Mouse (Mus musculus): Measurements from ENCODE around the gene Gpatch8.
A peak's percentile ranks its signal among the peaks of the same experiment; 100 is the strongest.

Gpatch8 gene

DNA sequence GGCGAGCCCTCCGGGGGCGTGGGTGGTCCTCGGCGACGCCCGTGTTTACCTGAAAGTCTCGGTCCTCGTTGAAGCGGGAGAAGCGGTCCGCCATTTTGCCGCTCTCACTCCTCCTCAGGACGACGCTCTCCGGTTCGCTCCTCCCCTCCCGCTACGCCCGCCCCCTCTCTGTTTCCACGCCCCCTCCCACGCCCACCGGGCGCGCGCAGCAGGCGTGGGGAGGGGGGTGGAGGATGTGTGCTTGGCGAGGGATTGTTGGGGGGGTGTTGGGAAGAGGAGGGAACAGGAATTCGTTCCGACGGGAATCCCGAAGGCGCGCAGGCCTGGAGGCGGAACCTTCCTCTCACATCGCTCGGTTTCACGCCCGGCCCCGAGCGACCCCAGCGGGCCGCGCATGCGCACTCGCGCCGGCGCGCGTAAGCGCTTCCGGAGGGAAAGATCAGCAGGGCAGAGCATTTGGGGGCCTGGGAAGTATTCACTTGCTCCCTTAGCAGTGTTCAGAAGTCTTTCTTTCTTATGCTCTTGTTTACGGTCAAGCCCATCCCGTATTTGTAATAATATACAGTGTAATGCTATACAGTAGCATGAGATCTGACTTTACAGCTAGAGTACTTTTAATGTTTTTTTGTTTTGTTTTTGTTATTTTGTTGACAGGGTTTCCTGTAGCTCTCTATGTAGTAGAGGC lies at the start of gene Gpatch8:
Gene Gpatch8, minus strand, starts transcription at position 362 of the 685 bp plus-strand sequence.
- peak; percentile 99 for DNase-seq (ENCODE audit: low read depth, low spot score)

DNA sequence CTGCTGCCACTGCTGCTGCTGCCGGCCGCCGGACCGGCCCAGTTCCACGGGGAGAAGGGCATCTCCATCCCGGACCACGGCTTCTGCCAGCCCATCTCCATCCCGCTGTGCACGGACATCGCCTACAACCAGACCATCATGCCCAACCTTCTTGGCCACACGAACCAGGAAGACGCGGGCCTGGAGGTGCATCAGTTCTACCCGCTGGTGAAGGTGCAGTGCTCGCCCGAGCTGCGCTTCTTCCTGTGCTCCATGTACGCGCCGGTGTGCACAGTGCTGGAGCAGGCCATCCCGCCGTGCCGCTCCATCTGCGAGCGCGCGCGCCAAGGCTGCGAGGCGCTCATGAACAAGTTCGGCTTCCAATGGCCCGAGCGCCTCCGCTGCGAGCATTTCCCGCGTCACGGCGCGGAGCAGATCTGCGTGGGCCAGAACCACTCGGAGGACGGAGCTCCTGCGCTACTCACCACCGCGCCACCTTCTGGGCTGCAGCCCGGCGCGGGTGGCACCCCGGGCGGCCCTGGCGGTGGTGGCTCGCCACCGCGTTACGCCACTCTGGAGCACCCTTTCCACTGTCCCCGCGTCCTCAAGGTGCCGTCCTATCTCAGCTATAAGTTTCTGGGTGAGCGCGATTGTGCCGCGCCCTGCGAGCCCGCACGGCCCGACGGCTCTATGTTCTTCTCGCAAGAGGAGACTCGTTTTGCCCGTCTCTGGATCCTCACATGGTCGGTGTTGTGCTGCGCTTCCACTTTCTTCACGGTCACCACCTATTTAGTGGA lies 48.8 kb upstream of the Gpatch8 start:
- DNase-seq (ENCODE audit: low read depth, low spot score), result no peak

DNA sequence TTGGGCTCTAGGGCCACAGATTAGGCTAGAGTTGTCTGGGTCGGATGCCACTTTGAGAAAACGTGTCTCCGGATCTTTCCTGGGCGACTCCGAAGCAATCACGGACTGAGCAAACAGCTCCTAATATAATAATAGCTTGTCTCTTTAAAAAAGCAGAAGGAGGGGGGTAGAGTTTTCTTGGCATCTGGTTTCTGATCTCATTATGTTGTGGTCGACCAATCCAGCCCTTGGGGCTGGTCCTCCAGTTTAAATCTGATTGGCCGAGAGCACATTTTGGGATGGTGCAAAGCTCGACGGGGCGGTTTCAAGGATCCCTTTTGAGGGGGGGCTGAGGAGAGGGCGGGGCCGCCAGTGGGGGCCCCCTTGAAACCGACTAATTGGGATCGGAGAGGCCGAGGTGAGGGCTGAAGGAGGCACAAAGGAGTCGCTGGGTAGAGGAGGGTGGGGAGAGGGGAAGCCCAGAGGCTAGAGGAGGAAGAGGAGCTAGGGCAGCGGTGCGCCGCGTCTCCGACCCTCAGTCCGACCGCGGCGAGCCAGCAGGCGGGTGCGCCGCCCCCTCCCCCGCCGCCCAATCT lies 47.9 kb upstream of the Gpatch8 start, which contains the start of gene Fzd2:
Gene Fzd2, plus strand, starts transcription at position 387 of the 575 bp plus-strand sequence.
- DNase-seq (ENCODE audit: low read depth, low spot score), result peak; percentile 99

DNA sequence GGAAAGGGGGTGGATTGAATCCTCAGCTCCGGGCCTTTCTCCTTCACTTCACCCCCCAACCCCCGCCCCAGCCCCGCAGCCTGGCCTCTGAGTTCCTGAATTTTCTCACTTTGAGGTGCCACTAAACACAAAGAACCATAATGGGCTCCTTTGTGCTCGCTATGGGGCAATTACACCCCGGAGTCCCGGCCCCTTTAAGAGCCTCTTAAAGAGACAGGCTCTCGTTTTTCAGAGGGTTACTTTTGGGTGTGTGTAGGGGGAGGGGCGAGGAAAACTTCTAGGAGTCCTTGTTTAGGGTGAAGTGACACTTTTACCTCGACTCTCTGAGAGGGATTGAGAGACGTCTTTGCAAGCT lies 47.3 kb upstream of the Gpatch8 start:
- DNase-seq (ENCODE audit: low read depth, low spot score), result peak; percentile 90

DNA sequence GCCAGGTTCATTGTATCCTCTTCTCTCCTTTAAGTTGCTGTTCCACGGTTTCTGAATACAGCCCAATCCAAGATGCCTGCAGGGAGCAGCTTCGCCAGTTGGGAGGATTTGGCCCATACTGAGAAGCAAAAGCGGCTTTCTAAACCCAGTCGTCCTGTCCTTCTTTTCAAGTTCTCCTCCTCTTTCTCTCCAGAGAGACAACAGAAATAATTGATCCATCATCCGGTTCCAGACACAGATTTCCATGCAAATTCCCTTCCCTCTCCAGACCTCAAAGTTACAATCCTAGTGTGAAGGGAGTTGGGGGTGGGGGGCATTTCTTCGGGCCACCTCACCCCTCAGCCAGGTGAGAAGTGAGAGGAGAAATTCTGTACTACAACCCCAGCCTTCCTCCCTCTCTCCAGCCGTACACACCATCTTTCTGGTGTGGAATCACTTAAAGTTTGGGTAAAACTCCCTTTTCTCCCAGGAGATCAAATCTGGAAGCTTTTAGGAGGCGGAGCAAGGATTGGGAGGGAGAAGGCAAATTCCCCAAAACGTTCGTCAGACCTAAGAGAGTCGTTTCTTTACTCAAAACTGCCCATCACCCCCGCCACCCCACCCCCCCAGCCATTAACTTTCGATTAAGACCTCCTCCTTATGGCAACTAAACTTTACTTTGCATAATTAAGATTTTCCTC lies 46.8 kb upstream of the Gpatch8 start:
- DNase-seq (ENCODE audit: low read depth, low spot score), result peak; percentile 84

DNA sequence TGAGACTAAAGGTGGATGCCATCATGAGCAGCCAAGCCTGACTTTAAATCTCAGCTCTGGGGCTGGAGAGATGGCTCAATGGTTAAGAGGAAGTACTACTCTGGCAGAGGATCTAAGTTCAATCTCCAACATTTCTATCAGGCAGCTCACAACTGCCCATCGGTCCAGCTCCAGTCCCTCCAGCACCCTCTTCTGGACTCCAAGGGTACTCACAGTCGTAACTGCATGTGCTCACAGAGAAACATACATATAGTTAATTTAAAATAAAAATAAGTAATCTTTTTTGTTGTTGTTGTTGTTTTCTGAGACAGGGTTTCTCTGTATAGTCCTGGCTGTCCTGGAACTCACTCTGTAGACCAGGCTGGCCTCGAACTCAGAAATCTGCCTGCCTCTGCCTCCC lies 43.7 kb upstream of the Gpatch8 start:
- no peak for DNase-seq (ENCODE audit: low read depth, low spot score)

DNA sequence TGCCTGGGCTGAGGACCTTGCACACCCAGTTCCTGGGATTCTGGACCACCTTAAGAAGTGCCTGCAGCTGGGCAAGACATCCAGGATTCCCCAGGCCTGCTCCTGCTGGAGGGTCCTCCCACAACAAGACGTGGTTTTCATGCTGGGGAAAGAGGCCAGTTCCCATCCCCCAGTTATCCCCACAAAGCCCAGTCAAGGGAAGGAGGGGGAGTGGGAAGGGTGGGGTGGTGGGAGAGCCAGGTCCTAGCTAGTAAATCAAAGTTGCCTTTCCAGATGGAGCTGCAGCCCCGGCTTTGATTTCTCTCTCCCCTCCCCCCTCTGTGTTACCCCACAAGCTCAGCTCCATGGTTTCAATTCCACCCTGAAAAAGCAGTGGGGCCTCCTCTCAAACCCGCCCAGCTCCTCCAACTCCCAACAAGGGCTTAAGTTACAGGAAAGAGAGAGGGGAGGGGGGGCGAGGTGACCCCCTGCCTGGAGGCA lies 39.2 kb upstream of the Gpatch8 start:
- peak; percentile 95 for DNase-seq (ENCODE audit: low read depth, low spot score)

DNA sequence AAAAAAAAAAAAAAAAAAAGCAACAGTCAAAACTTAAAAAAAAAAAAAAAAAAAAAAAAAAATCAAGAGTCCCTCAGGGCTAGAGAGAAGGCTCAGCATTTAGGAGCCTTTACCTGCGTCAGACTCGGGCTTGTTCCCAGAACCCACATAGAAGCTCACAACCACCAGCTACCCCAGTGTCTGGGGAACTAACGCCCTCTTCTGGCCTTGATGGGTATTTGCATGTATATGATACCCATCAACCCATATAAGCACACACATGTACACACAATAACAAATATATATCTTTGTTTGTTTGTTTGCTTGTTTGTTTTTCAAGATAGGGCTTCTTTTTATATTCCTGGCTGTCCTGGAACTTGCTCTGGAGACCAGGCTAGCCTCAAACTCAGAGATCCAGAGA lies 31.4 kb upstream of the Gpatch8 start:
- no peak for DNase-seq (ENCODE audit: low read depth, low spot score)

DNA sequence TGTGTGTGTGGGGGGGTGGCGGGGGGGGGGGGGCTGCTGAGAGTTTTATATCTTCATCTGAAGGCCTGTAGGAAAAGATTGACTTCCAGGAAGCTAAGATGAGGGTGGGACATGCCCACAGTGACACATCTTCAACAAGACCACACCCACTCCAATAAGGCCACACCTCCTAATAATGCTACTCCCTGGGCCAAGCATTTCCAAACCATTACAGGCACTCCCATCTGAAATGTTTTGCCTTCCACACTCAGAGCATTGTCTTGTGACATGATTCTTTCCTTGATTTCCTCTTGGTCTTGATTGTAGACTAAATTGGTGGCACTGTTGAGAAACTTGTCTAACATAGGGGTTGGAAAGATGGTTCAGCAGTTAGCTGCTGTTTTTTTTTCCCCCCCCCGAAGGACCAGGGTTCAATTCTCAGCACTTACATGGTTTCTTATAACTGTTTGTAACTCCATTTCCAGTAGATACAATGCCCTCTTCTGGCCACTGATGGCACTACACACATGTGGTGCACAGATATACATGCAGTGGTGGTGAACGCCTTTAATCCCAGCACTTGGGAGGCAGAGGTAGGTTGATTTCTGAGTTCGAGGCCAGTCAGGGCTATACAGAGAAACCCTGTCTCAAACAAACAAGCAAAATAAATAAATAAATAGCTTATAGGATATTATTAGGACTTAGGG lies 30.4 kb upstream of the Gpatch8 start:
- DNase-seq (ENCODE audit: low read depth, low spot score), result no peak

DNA sequence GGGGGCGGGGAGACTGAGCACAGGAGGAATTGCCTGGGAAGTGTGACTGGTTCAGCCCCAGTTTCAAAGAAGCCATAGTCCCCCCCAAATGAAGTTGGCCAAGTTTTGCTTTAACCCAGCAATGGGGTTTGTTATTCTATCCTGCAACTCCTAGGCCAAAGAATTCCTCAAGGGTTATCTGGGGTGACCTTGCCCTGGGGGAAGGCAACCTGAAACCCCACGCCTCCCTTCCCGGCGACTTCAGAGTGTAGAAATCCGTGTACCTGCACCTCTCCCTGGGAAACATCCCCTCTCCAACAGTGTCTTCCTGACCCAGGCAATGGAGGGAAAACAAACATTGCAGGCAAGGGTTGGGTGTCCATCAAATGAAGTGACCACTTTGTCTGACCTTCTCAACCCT lies 26.5 kb upstream of the Gpatch8 start:
- no peak for DNase-seq (ENCODE audit: low read depth, low spot score)

DNA sequence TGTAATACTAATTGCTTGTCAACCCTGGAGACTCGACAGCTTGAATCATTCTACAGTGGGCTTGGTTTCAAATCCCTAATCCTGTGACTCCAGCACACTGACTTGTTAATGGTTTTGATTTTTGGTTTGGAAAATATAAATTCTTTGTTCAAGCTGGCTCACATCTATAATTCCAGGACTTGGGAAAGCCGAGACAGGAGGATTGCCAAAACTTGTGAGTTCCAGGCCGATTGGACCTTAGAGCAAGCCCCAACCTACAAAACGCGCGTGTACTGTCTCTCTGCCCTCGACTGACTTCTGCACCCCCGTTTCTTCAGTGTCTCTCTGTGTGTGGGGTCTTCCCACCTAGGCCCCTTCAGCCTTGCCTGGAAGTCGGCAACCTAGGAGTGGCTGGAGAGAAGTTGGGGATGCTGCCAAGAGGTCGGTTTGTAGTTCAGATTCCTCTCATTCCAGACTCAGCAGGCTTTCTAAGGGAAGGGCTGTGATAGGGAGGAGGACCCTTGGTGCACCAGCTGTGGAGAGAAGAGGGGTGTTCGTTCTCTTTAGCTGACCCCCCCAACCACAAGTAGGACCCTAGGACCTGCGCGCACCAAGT lies 25.9 kb upstream of the Gpatch8 start:
- no peak for DNase-seq (ENCODE audit: low read depth, low spot score)

DNA sequence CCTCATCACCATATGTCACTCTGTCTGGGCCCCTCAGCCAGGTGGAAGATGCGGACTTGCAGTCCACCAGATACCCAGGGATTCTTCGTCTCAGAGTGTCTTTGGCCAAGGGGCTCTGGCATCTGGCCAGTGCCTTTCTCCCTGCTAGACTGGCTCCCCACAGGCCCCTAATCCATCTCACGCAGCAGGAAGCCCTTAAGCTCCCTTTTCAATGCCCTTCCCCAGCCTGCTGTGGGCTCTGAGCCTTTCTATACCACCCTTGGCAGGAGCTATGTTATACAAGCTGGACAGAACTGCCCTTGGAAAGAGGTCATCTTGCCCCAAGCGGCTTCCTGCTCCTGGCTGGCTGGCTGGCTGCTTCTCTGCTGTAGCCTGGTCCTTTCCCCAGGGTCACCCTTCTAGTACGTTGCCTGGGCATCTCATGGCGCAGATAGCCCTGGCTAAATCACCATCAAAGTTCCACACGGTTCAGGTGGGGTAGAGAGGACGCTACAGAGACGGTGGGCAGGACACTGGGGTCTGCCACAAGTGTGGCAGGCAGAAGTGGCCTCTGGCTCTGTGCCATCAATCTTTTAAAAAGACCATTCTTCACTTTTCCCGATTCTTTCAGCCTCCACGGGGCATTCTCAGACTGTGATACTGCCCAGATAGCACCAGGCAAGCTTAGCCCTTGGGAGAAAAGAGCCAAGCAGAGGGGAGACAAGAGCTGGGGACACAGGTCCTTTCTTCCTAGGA lies 25.3 kb upstream of the Gpatch8 start:
- no peak for DNase-seq (ENCODE audit: low read depth, low spot score)

DNA sequence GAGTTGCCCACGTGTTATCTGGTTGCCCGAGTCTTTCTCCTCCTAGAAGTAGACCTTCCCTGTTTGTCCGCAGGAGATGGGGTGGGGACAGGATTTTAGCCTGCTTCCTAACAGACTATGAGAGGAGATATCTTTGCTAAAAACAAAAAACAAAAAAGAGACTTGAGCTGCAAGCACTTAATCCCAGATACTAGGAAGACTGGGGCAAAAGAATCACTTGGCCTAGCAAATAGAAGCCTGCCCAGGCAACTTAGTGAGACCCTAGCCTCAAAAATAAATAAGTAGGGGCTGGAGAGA lies 23.8 kb upstream of the Gpatch8 start:
- DNase-seq (ENCODE audit: low read depth, low spot score), result no peak

DNA sequence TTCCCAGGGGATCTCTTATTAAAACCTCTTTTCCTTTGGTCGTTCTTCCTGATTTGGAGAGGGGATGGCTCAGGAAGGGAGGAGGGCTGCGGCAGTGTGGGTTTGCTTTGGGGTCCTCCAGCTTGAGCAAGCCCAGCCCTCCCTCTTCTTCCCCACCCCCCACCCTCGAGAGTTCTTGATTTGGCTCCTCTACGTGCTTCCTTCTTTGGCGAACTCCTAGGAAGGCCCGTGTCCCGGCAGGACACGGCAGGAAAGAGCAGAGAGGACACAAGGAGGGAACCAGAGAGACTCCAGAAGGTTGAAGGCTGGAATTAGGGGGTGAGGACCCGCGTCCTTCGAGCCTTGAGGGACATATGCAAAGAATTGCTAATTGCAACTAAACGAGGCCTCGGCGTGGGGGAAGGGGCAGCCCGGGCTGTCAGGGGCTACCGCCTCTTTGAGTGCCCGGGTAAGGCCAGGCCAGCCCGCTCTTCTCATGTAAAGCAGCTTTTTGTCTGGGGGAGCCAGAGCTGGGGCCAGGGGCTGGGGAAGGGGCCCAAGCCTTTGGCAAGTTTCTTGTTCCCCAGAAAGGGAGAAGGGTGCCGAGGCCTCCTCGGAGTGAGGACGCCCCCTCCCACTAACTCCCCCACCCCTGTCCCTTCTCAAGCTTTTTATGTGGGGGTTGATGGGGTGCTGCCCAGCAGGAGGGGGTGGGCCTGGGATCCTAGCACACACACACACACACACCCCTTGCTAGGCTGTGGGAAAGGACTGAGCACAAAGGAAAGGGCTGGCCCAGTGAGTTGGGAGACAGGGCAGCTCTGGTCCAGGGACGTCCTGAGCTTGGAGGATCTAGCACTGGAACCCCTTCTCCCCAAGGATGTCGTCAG lies 23.2 kb upstream of the Gpatch8 start, which contains the start of gene Gm11627:
Gene Gm11627, minus strand, starts transcription at position 297 of the 869 bp plus-strand sequence.
- peak; percentile 35 for DNase-seq (ENCODE audit: low read depth, low spot score)

DNA sequence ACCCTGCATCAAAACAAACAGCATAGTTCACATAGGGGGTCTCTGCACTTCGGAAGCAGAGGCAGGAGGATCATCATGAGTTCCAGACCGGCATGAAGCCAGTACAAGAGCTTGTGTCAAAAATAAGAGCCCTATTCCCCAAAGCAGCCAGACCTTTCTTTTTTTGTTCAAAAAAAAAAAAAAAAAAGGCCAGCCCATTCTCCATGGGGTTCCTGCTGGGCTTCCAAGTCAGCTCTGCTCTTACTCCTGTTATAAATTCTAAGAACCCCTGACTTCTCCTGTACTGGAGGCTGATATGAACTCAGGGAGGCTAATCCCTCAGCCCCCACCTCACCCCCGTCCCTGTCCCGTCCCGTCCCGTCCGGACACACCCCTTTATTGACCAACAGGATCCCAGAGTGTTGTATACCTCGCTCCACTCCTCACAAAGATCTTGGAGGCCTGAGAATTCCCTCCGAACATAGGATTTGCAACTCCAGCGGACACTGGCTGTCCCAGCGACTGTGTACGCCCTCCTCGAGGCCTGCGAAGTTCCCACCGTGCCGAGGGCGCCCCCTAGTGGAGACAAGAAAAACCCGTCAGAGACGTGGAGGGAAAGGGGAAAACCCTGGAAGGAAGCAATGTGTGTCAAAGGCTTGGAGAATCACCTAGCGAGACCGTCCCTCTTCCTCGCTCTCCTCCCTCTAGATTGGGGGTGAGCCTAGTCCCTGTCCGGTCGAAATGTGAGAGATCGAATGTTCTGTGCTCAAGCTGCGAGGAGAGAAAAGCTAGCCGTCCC lies 22.3 kb upstream of the Gpatch8 start:
- peak; percentile 83 for DNase-seq (ENCODE audit: low read depth, low spot score)

DNA sequence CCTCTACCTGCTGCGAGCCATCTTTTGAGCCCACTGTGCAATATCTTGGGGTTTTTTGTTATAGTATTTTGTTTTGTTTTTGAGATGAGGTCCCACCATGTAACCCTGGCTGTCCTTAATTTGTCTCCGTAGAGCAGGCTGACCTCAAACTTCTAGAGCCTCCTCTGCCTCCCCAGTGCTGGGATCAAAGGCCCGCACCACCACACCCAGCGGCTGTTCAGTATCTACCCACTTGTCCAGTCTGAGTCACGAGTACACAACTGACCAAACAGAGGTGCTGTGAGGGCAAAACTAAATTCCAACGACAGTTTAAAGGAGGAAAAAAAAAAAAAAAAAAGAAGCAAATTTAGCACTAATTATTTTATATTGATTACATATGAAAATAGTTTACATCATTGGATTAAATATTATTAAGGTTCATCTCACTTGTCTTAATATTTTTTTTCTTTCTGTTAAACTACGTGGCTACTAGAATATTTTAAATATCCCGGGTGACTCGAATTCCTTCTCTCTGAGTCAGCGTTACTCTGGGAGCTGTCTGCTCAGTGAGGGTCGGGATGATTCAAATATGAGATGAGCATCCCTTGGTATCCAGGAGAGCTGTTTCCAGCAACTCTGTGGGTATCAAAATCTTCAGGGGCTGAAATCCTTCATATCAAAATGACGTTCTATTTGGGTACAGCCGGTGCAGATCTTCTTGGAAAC lies 20.0 kb upstream of the Gpatch8 start:
- DNase-seq (ENCODE audit: low read depth, low spot score), result no peak

DNA sequence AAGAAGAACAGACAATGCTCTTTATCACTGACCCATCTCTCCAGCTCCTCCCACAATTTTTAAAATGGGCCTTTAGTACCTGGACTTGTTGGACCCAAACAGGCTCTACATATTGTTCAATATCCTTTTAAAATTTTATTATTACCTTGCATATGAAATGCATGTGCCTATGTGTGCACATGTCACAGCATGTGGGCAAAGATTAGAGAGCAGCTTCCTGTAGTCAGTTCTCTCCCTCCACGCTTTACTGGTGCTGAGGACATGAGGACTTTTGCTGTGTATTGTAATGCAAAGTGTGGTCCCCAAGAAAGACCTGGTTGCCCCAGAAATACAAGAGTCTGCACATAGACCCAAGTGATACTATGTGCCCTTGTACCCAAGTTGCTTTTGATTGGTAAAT lies 18.8 kb upstream of the Gpatch8 start:
- no peak for DNase-seq (ENCODE audit: low read depth, low spot score)

All from forelimb bud, embryonic 11.5 days (tissue).